Mouse (Mus musculus): ENCODE measurements around the gene Olfr1350. TPM values are rescaled to one million over a fixed set of nuclear protein-coding genes. Genes with fewer than 3 reads are reported as not detected.

Olfr1350 gene
- polyA plus RNA-seq (2012; rRNA removed) = not detected in 2 replicates

GRCm38 (mm10) chr7:6564541-6564940 is at the start of gene Olfr1350:
Gene Olfr1350, plus strand, starts transcription at chr7:6564841.

GRCm38 (mm10) chr7:6522850-6523249 is 41.8 kb upstream of the Olfr1350 start, which contains the start of gene Olfr1349:
Gene Olfr1349, minus strand, starts transcription at chr7:6522950.

Other genes with a start within 250 kb of the Olfr1350 start
- 6.1 and 7.8 TPM in 2 replicates for gene Zfp583, start 233.6 kb upstream of the Olfr1350 start, polyA plus RNA-seq (2012; rRNA removed)
- 2.2 and 2.5 TPM in 2 replicates for gene Gm3854, start 221.1 kb upstream of the Olfr1350 start, polyA plus RNA-seq (2012; rRNA removed)
- gene Zfp78, start 201.6 kb upstream of the Olfr1350 start, polyA plus RNA-seq (2012; rRNA removed) = 1.5 and 2.3 TPM in 2 replicates
- gene Zfp28, start 181.5 kb upstream of the Olfr1350 start, polyA plus RNA-seq (2012; rRNA removed) = 7.9 and 13.4 TPM in 2 replicates
- 1.1 and 1.9 TPM in 2 replicates for gene Smim17, start 166.1 kb upstream of the Olfr1350 start, polyA plus RNA-seq (2012; rRNA removed)
- gene Gm20715, start 154.6 kb upstream of the Olfr1350 start, polyA plus RNA-seq (2012; rRNA removed) = 0.05 and 0.06 TPM in 2 replicates
- 0.02 and 0.06 TPM in 2 replicates for gene Olfr1344, start 126.2 kb upstream of the Olfr1350 start, polyA plus RNA-seq (2012; rRNA removed)
- not detected in 2 replicates for gene Olfr1336, start 108.7 kb upstream of the Olfr1350 start, polyA plus RNA-seq (2012; rRNA removed)
- gene Olfr1346, start 97.7 kb upstream of the Olfr1350 start, polyA plus RNA-seq (2012; rRNA removed) = not detected in 2 replicates
- gene Olfr5, start 77.9 kb upstream of the Olfr1350 start, polyA plus RNA-seq (2012; rRNA removed) = not detected in 2 replicates
- gene Olfr1347, start 65.1 kb upstream of the Olfr1350 start, polyA plus RNA-seq (2012; rRNA removed) = not detected in 2 replicates
- gene Olfr1348, start 56.1 kb upstream of the Olfr1350 start, polyA plus RNA-seq (2012; rRNA removed) = not detected in 2 replicates
- 0.09 TPM in 1 of 2 replicates, not detected in the other for gene Olfr1349, start 41.9 kb upstream of the Olfr1350 start, polyA plus RNA-seq (2012; rRNA removed)
- 9.7 and 24.4 TPM in 2 replicates for gene Zim1, start 131.6 kb downstream of the Olfr1350 start, polyA plus RNA-seq (2012; rRNA removed)
- gene Peg3, start 165.6 kb downstream of the Olfr1350 start, polyA plus RNA-seq (2012; rRNA removed) = 77.9 and 155 TPM in 2 replicates
- gene Usp29, start 165.7 kb downstream of the Olfr1350 start, polyA plus RNA-seq (2012; rRNA removed) = 11.2 and 27.5 TPM in 2 replicates